Mouse (Mus musculus) brain, embryonic 18.5 days (tissue): Measurements from ENCODE around the gene Klk1b22.
"Not testable (repeated sequence)": the region's sequence is repeated elsewhere in the genome, so short reads cannot be mapped to it uniquely, and the experiment has no call there.

Experiments used
- DNase-seq: peaks from one replicate; pipeline ENCODE4 v3.0.0-alpha.2; 2012; ENCODE audit warnings: low read depth, low spot score

Klk1b22 gene

GRCm38 (mm10) chr7:44112373-44112772 lies at the start of gene Klk1b22:
TSS of gene Klk1b22 (plus strand) at chr7:44112673.
- DNase-seq, result no peak

GRCm38 (mm10) chr7:44072117-44072516 lies 40.4 kb upstream of the Klk1b22 start:
- no peak for DNase-seq

- no peak for DNase-seq
These were observed 34.8 kb upstream of the Klk1b22 start for GRCm38 (mm10) chr7:44077703-44078102.

GRCm38 (mm10) chr7:44096111-44096510 lies 16.4 kb upstream of the Klk1b22 start:
- DNase-seq, result no peak

- DNase-seq, result not testable (repeated sequence)
These were observed 10.4 kb upstream of the Klk1b22 start, which contains the start of gene Klk1b21 for GRCm38 (mm10) chr7:44102028-44102427. TSS of gene Klk1b21 (plus strand) at chr7:44102328.

- no peak for DNase-seq
These were observed 11.0 kb downstream of the Klk1b22 start for GRCm38 (mm10) chr7:44123445-44123844.

GRCm38 (mm10) chr7:44136467-44136866 lies 24.0 kb downstream of the Klk1b22 start, which contains the start of gene Klk1b16:
TSS of gene Klk1b16 (plus strand) at chr7:44136767.
- DNase-seq, result no peak
